Mouse (Mus musculus) limb, embryonic 15.5 days (tissue): ENCODE measurements at regions not wholly inside any gene's neighbourhood (a gene's known extent, or its start where the extent isn't known, plus 50 kb on each side); places are given as distances from the start of the nearest gene placed in this dataset.

Experiments
- ATAC-seq: fragments of 200-750 bp; cut with Nextera tagmentation; 2 replicates; pipeline ENCODE4 v1.8.0; 2017; ENCODE audit warnings: low read depth, moderate TSS enrichment; ENCODE audit not compliant: insufficient number of reproducible peaks, low FRiP score, low TSS enrichment
- H3K27ac ChIP-seq: fragments of 300-500 bp; sonication (generic); 2 replicates; pipeline ENCODE4 v1.5.1; 2015; ENCODE audit warnings: moderate library complexity, mild to moderate bottlenecking, inconsistent platforms
- H3K27me3 ChIP-seq: fragments of 300-500 bp; sonication (generic); 2 replicates; pipeline ENCODE4 v1.6.1; 2015; ENCODE audit warnings: inconsistent platforms
- H3K36me3 ChIP-seq: fragments of 300-500 bp; sonication (generic); 2 replicates; pipeline ENCODE4 v1.6.1; 2015; ENCODE audit warnings: inconsistent platforms
- H3K4me1 ChIP-seq: fragments of 300-500 bp; sonication (generic); 2 replicates; pipeline ENCODE4 v1.6.1; 2015; ENCODE audit warnings: inconsistent platforms
- H3K4me2 ChIP-seq: fragments of 300-500 bp; sonication (generic); 2 replicates; pipeline ENCODE4 v1.6.1; 2015; ENCODE audit warnings: mild to moderate bottlenecking, inconsistent platforms
- H3K4me3 ChIP-seq: fragments of 300-500 bp; sonication (generic); 2 replicates; pipeline ENCODE4 v1.5.1; 2015; ENCODE audit warnings: mild to moderate bottlenecking, inconsistent platforms
- H3K9ac ChIP-seq: fragments of 300-500 bp; sonication (generic); 2 replicates; pipeline ENCODE4 v1.6.1; 2015; ENCODE audit warnings: inconsistent platforms
- H3K9me3 ChIP-seq: fragments of 300-500 bp; sonication (generic); 2 replicates; pipeline ENCODE4 v1.6.1; 2016; ENCODE audit warnings: inconsistent platforms
- WGBS: fragments of 180-500 bp; shearing (Covaris S2); methylation state at CpG from one replicate; pipeline ENCODE4 v1.1.7; 2015; 5-methylcytosine and 5-hydroxymethylcytosine counted together

- no peak overlapping the region for H3K9ac ChIP-seq
- no peaks in the 10 kb centered on the region for H3K36me3 ChIP-seq
- H3K9me3 ChIP-seq, result no peaks in the 10 kb centered on the region
- H3K27me3 ChIP-seq, result no peaks in the 10 kb centered on the region
- H3K27ac ChIP-seq, result no peak overlapping the region
- H3K4me1 ChIP-seq, result peaks cover 5% of the 10 kb centered on the region; the same call in 1 of the 2 replicates
- H3K4me2 ChIP-seq, result no peak overlapping the region
- WGBS, result 36% methylated on average over 6 of the region's 6 CpGs
- H3K4me3 ChIP-seq, result no peak overlapping the region
- ATAC-seq, result no peak
These were observed 159.8 kb upstream of the Runx1 start for GRCm38 (mm10) chr16:92985768-92986167.

- no peak for ATAC-seq
- no peak overlapping the region for H3K4me3 ChIP-seq
- no peak overlapping the region for H3K27ac ChIP-seq
- no peaks in the 10 kb centered on the region for H3K36me3 ChIP-seq
- no peak overlapping the region for H3K9ac ChIP-seq
- H3K4me1 ChIP-seq, result peaks cover 8% of the 10 kb centered on the region; the same call in 1 of the 2 replicates
- H3K27me3 ChIP-seq, result no peaks in the 10 kb centered on the region
- WGBS, result 78% methylated on average over 7 of the region's 7 CpGs
- H3K9me3 ChIP-seq, result no peaks in the 10 kb centered on the region
- H3K4me2 ChIP-seq, result no peak overlapping the region
These were observed 157.0 kb upstream of the Runx1 start for GRCm38 (mm10) chr16:92982934-92983333.

- H3K4me1 ChIP-seq, result 0 out of 2 replicates have a peak, but pooled peaks cover 3% of the 10 kb centered on the region
- no peak overlapping the region for H3K9ac ChIP-seq
- 35% methylated on average over 11 of the region's 11 CpGs for WGBS
- no peak overlapping the region for H3K4me3 ChIP-seq
- no peaks in the 10 kb centered on the region for H3K27me3 ChIP-seq
- no peak overlapping the region for H3K27ac ChIP-seq
- H3K36me3 ChIP-seq, result no peaks in the 10 kb centered on the region
- H3K9me3 ChIP-seq, result no peaks in the 10 kb centered on the region
- ATAC-seq, result no peak
- no peak overlapping the region for H3K4me2 ChIP-seq
These were observed 153.8 kb upstream of the Runx1 start for GRCm38 (mm10) chr16:92979620-92980330.

- Histone ChIP-seq H3K27ac (no peak overlapping the region), H3K4me1 (0 out of 2 replicates have a peak, but pooled peaks cover 3% of the 10 kb centered on the region), H3K27me3 (peaks cover 13% of the 10 kb centered on the region; the same call in 1 of the 2 replicates), H3K36me3 (no peaks in the 10 kb centered on the region), H3K4me3 (no peak overlapping the region), H3K9me3 (no peaks in the 10 kb centered on the region), H3K4me2 (no peak overlapping the region), H3K9ac (no peak overlapping the region)
- WGBS, result 36% methylated on average over 8 of the region's 8 CpGs
- no peak for ATAC-seq
These were observed 150.1 kb upstream of the Runx1 start for GRCm38 (mm10) chr16:92976097-92976496.

GRCm38 (mm10) chr16:92975090-92975489, 149.1 kb upstream of the Runx1 start:
- no peak overlapping the region for H3K9ac ChIP-seq
- no peak overlapping the region for H3K4me3 ChIP-seq
- WGBS, result 61% methylated on average over 8 of the region's 8 CpGs
- H3K9me3 ChIP-seq, result no peaks in the 10 kb centered on the region
- no peak overlapping the region for H3K27ac ChIP-seq
- H3K4me1 ChIP-seq, result 0 out of 2 replicates have a peak, but pooled peaks cover 3% of the 10 kb centered on the region
- H3K27me3 ChIP-seq, result peaks cover 13% of the 10 kb centered on the region; the same call in 1 of the 2 replicates
- ATAC-seq, result no peak
- H3K36me3 ChIP-seq, result no peaks in the 10 kb centered on the region
- H3K4me2 ChIP-seq, result no peak overlapping the region

- H3K4me1 ChIP-seq, result no peaks in the 10 kb centered on the region
- no peak for ATAC-seq
- peaks cover 13% of the 10 kb centered on the region; the same call in 1 of the 2 replicates for H3K27me3 ChIP-seq
- H3K9ac ChIP-seq, result no peak overlapping the region
- H3K36me3 ChIP-seq, result no peaks in the 10 kb centered on the region
- no peak overlapping the region for H3K4me3 ChIP-seq
- no peaks in the 10 kb centered on the region for H3K9me3 ChIP-seq
- WGBS, result 64% methylated on average over 5 of the region's 5 CpGs
- H3K4me2 ChIP-seq, result no peak overlapping the region
- no peak overlapping the region for H3K27ac ChIP-seq
These were observed 146.7 kb upstream of the Runx1 start for GRCm38 (mm10) chr16:92972681-92973080.

GRCm38 (mm10) chr16:92971956-92972355, 146.0 kb upstream of the Runx1 start:
- Histone ChIP-seq H3K4me2 (no peak overlapping the region), H3K4me3 (no peak overlapping the region), H3K9me3 (no peaks in the 10 kb centered on the region), H3K9ac (no peak overlapping the region), H3K27me3 (peaks cover 13% of the 10 kb centered on the region; the same call in 1 of the 2 replicates), H3K4me1 (no peaks in the 10 kb centered on the region), H3K36me3 (no peaks in the 10 kb centered on the region), H3K27ac (no peak overlapping the region)
- ATAC-seq, result no peak
- WGBS, result 84% methylated on average over 3 of the region's 3 CpGs

- no peak overlapping the region for H3K4me2 ChIP-seq
- 0 out of 2 replicates have a peak, but pooled peaks cover 3% of the 10 kb centered on the region for H3K4me1 ChIP-seq
- no peak overlapping the region for H3K27ac ChIP-seq
- H3K4me3 ChIP-seq, result no peak overlapping the region
- H3K9ac ChIP-seq, result no peak overlapping the region
- 92% methylated on average over 2 of the region's 2 CpGs for WGBS
- ATAC-seq, result no peak
- H3K36me3 ChIP-seq, result no peaks in the 10 kb centered on the region
- peaks cover 13% of the 10 kb centered on the region; the same call in 1 of the 2 replicates for H3K27me3 ChIP-seq
- H3K9me3 ChIP-seq, result no peaks in the 10 kb centered on the region
These were observed 144.6 kb upstream of the Runx1 start for GRCm38 (mm10) chr16:92970587-92970986.

GRCm38 (mm10) chr16:92969036-92969435, 143.1 kb upstream of the Runx1 start:
- no peak for ATAC-seq
- Histone ChIP-seq H3K4me2 (no peak overlapping the region), H3K4me1 (0 out of 2 replicates have a peak, but pooled peaks cover 4% of the 10 kb centered on the region), H3K9me3 (no peaks in the 10 kb centered on the region), H3K9ac (no peak overlapping the region), H3K4me3 (no peak overlapping the region), H3K27me3 (peaks cover 13% of the 10 kb centered on the region; the same call in 1 of the 2 replicates), H3K36me3 (no peaks in the 10 kb centered on the region), H3K27ac (no peak overlapping the region)
- 76% methylated on average over 5 of the region's 5 CpGs for WGBS

GRCm38 (mm10) chr16:92966069-92966866, 140.3 kb upstream of the Runx1 start:
- no peak overlapping the region for H3K9ac ChIP-seq
- H3K4me2 ChIP-seq, result no peak overlapping the region
- 0 out of 2 replicates have a peak, but pooled peaks cover 4% of the 10 kb centered on the region for H3K4me1 ChIP-seq
- 0 out of 2 replicates have a peak, but pooled peaks cover 5% of the 10 kb centered on the region for H3K27me3 ChIP-seq
- no peaks in the 10 kb centered on the region for H3K9me3 ChIP-seq
- no peak for ATAC-seq
- H3K4me3 ChIP-seq, result no peak overlapping the region
- 83% methylated on average over 10 of the region's 10 CpGs for WGBS
- no peak overlapping the region for H3K27ac ChIP-seq
- H3K36me3 ChIP-seq, result no peaks in the 10 kb centered on the region

GRCm38 (mm10) chr16:92965651-92966050, 139.7 kb upstream of the Runx1 start:
- ATAC-seq, result no peak
- Histone ChIP-seq H3K27me3 (0 out of 2 replicates have a peak, but pooled peaks cover 5% of the 10 kb centered on the region), H3K9ac (no peak overlapping the region), H3K36me3 (no peaks in the 10 kb centered on the region), H3K27ac (no peak overlapping the region), H3K4me3 (no peak overlapping the region), H3K9me3 (no peaks in the 10 kb centered on the region), H3K4me1 (0 out of 2 replicates have a peak, but pooled peaks cover 4% of the 10 kb centered on the region), H3K4me2 (no peak overlapping the region)
- WGBS, result 44% methylated on average over 3 of the region's 3 CpGs

GRCm38 (mm10) chr16:92963582-92963981, 137.6 kb upstream of the Runx1 start:
- no peak overlapping the region for H3K9ac ChIP-seq
- 85% methylated on average over 4 of the region's 4 CpGs for WGBS

More at GRCm38 (mm10) chr16:92963582-92963981, 137.6 kb upstream of the Runx1 start:
- Histone ChIP-seq H3K27me3 (0 out of 2 replicates have a peak, but pooled peaks cover 5% of the 10 kb centered on the region), H3K36me3 (no peaks in the 10 kb centered on the region), H3K27ac (no peak overlapping the region), H3K4me3 (no peak overlapping the region), H3K4me2 (no peak overlapping the region), H3K4me1 (0 out of 2 replicates have a peak, but pooled peaks cover 4% of the 10 kb centered on the region), H3K9me3 (no peaks in the 10 kb centered on the region)
- no peak for ATAC-seq
